Mouse (Mus musculus) urinary bladder, postnatal 36 days (tissue): ENCODE measurements around the gene Ceacam1.
"Not testable (repeated sequence)": the region's sequence is repeated elsewhere in the genome, so short reads cannot be mapped to it uniquely, and the experiment has no call there.

Experiments used
- DNase-seq, 2 experiments: peaks; one replicate each; pipeline ENCODE4 v3.0.0; 2022; ENCODE audit warnings: low spot score in 2 of 2, mixed read lengths in 1 of 2

Ceacam1 gene

GRCm38 (mm10) chr7:25439978-25440815, 37.2 kb downstream of the Ceacam1 start:
- DNase-seq, result peak; percentile 28 to 37

GRCm38 (mm10) chr7:25439124-25439822, 38.1 kb downstream of the Ceacam1 start:
- no peak for DNase-seq

- no peak for DNase-seq
Measured at GRCm38 (mm10) chr7:25436704-25437103, 40.7 kb downstream of the Ceacam1 start.

- DNase-seq, result no peak
Measured at GRCm38 (mm10) chr7:25436226-25436625, 41.2 kb downstream of the Ceacam1 start.

GRCm38 (mm10) chr7:25435546-25435851, 41.9 kb downstream of the Ceacam1 start:
- DNase-seq, result no peak

GRCm38 (mm10) chr7:25434654-25435545, 42.5 kb downstream of the Ceacam1 start:
- peak in 1 of 2 experiments; percentile 25 for DNase-seq

GRCm38 (mm10) chr7:25433781-25434560, 43.4 kb downstream of the Ceacam1 start:
- no peak for DNase-seq

GRCm38 (mm10) chr7:25433007-25433541, 44.3 kb downstream of the Ceacam1 start:
- no peak for DNase-seq

GRCm38 (mm10) chr7:25432381-25432780, 45.0 kb downstream of the Ceacam1 start:
- no peak for DNase-seq

- no peak for DNase-seq
Measured at GRCm38 (mm10) chr7:25429886-25430784, 47.3 kb downstream of the Ceacam1 start.

GRCm38 (mm10) chr7:25428321-25428720, 49.1 kb downstream of the Ceacam1 start:
- DNase-seq, result no peak

- no peak for DNase-seq
Measured at GRCm38 (mm10) chr7:25427144-25427543, 50.3 kb downstream of the Ceacam1 start.

GRCm38 (mm10) chr7:25426380-25426779, 51.0 kb downstream of the Ceacam1 start:
- DNase-seq, result not testable (repeated sequence)

GRCm38 (mm10) chr7:25424429-25424828, 53.0 kb downstream of the Ceacam1 start:
- peak; percentile 72 to 79 for DNase-seq

- no peak for DNase-seq
Measured at GRCm38 (mm10) chr7:25422286-25422841, 55.0 kb downstream of the Ceacam1 start.

GRCm38 (mm10) chr7:25419943-25420342, 57.5 kb downstream of the Ceacam1 start:
- no peak for DNase-seq

- no peak for DNase-seq
Measured at GRCm38 (mm10) chr7:25419536-25419935, 57.9 kb downstream of the Ceacam1 start.

- no peak for DNase-seq
Measured at GRCm38 (mm10) chr7:25417597-25417996, 59.8 kb downstream of the Ceacam1 start.

GRCm38 (mm10) chr7:25412833-25413441, 64.5 kb downstream of the Ceacam1 start, which contains the start of gene Cxcl17:
Cxcl17 (minus strand) TSS chr7:25412886.
- no peak for DNase-seq
